Mouse (Mus musculus): Measurements from ENCODE around the gene Mrln. TPM values are rescaled to one million over a fixed set of nuclear protein-coding genes. Genes with fewer than 3 reads are reported as not detected.

Gene Mrln
- polyA plus RNA-seq, 1 experiment from 2014 or later = 11.0 TPM

- no peak overlapping the region for H3K27ac ChIP-seq (ENCODE audit: low read depth, low read length)
- no peak overlapping the region for H3K4me2 ChIP-seq (ENCODE audit: low read depth)
- ATAC-seq (ENCODE audit: insufficient read depth, low FRiP score, low TSS enrichment) (no peak), DNase-seq (ENCODE audit: low spot score) (no peak)
- no peaks in the 10 kb centered on the region for H3K4me1 ChIP-seq (ENCODE audit: control insufficient read depth, insufficient read depth, low read length)
- no peaks in the 10 kb centered on the region for H3K9me3 ChIP-seq (ENCODE audit: control insufficient read depth, low read length)
- peaks cover 15% of the 10 kb centered on the region for H3K36me3 ChIP-seq (ENCODE audit: control insufficient read depth, insufficient read depth, low read length)
- H3K4me3 ChIP-seq (ENCODE audit: low read depth, low read length) = no peak overlapping the region
- no peaks in the 10 kb centered on the region for H3K27me3 ChIP-seq (ENCODE audit: control insufficient read depth, insufficient read depth, low read length)
- WGBS = 80% methylated on average over 9 of the region's 9 CpGs
- H3K9ac ChIP-seq (ENCODE audit: low read length) = no peak overlapping the region
These were observed 18.3 kb upstream of the Mrln start for GRCm38 (mm10) chr10:70186136-70186535.

GRCm38 (mm10) chr10:70186586-70186985, 17.9 kb upstream of the Mrln start:
- no peak overlapping the region for H3K4me2 ChIP-seq (ENCODE audit: low read depth)
- DNase-seq (ENCODE audit: low spot score) (no peak), ATAC-seq (ENCODE audit: insufficient read depth, low FRiP score, low TSS enrichment) (no peak)
- WGBS = 96% methylated on average over 7 of the region's 7 CpGs
- no peaks in the 10 kb centered on the region for H3K4me1 ChIP-seq (ENCODE audit: control insufficient read depth, insufficient read depth, low read length)
- no peak overlapping the region for H3K27ac ChIP-seq (ENCODE audit: low read depth, low read length)
- no peak overlapping the region for H3K4me3 ChIP-seq (ENCODE audit: low read depth, low read length)
- H3K9me3 ChIP-seq (ENCODE audit: control insufficient read depth, low read length) = no peaks in the 10 kb centered on the region
- peaks cover 15% of the 10 kb centered on the region for H3K36me3 ChIP-seq (ENCODE audit: control insufficient read depth, insufficient read depth, low read length)
- no peak overlapping the region for H3K9ac ChIP-seq (ENCODE audit: low read length)
- H3K27me3 ChIP-seq (ENCODE audit: control insufficient read depth, insufficient read depth, low read length) = no peaks in the 10 kb centered on the region

GRCm38 (mm10) chr10:70189864-70190263, 14.6 kb upstream of the Mrln start:
- Histone ChIP-seq H3K27ac (ENCODE audit: low read depth, low read length) (no peak overlapping the region), H3K36me3 (ENCODE audit: control insufficient read depth, insufficient read depth, low read length) (peaks cover 15% of the 10 kb centered on the region), H3K9me3 (ENCODE audit: control insufficient read depth, low read length) (no peaks in the 10 kb centered on the region), H3K9ac (ENCODE audit: low read length) (no peak overlapping the region), H3K4me1 (ENCODE audit: control insufficient read depth, insufficient read depth, low read length) (no peaks in the 10 kb centered on the region), H3K27me3 (ENCODE audit: control insufficient read depth, insufficient read depth, low read length) (no peaks in the 10 kb centered on the region), H3K4me3 (ENCODE audit: low read depth, low read length) (no peak overlapping the region), H3K4me2 (ENCODE audit: low read depth) (no peak overlapping the region)
- DNase-seq (ENCODE audit: low spot score) (no peak), ATAC-seq (ENCODE audit: insufficient read depth, low FRiP score, low TSS enrichment) (no peak)
- WGBS = 87% methylated on average over 13 of the region's 13 CpGs

- 68% methylated on average over 9 of the region's 9 CpGs for WGBS
- Histone ChIP-seq H3K4me2 (ENCODE audit: low read depth) (no peak overlapping the region), H3K27me3 (ENCODE audit: control insufficient read depth, insufficient read depth, low read length) (no peaks in the 10 kb centered on the region), H3K4me1 (ENCODE audit: control insufficient read depth, insufficient read depth, low read length) (no peaks in the 10 kb centered on the region), H3K4me3 (ENCODE audit: low read depth, low read length) (no peak overlapping the region), H3K27ac (ENCODE audit: low read depth, low read length) (no peak overlapping the region), H3K9me3 (ENCODE audit: control insufficient read depth, low read length) (no peaks in the 10 kb centered on the region), H3K9ac (ENCODE audit: low read length) (no peak overlapping the region), H3K36me3 (ENCODE audit: control insufficient read depth, insufficient read depth, low read length) (peaks cover 2% of the 10 kb centered on the region; the same call in 1 of the 2 replicates)
- ATAC-seq (ENCODE audit: insufficient read depth, low FRiP score, low TSS enrichment) = no peak
- no peak for DNase-seq (ENCODE audit: low spot score)
These were observed 10.2 kb upstream of the Mrln start for GRCm38 (mm10) chr10:70194283-70194682.

GRCm38 (mm10) chr10:70195279-70195678, 9.2 kb upstream of the Mrln start:
- DNase-seq (ENCODE audit: low spot score) = no peak
- Histone ChIP-seq H3K27ac (ENCODE audit: low read depth, low read length) (no peak overlapping the region), H3K36me3 (ENCODE audit: control insufficient read depth, insufficient read depth, low read length) (no peaks in the 10 kb centered on the region; the same call in 1 of the 2 replicates), H3K27me3 (ENCODE audit: control insufficient read depth, insufficient read depth, low read length) (no peaks in the 10 kb centered on the region), H3K9ac (ENCODE audit: low read length) (no peak overlapping the region), H3K4me1 (ENCODE audit: control insufficient read depth, insufficient read depth, low read length) (no peaks in the 10 kb centered on the region), H3K9me3 (ENCODE audit: control insufficient read depth, low read length) (no peaks in the 10 kb centered on the region), H3K4me2 (ENCODE audit: low read depth) (no peak overlapping the region), H3K4me3 (ENCODE audit: low read depth, low read length) (no peak overlapping the region)
- WGBS = 80% methylated on average over 7 of the region's 7 CpGs
- ATAC-seq (ENCODE audit: insufficient read depth, low FRiP score, low TSS enrichment) = no peak

GRCm38 (mm10) chr10:70195786-70196185, 8.7 kb upstream of the Mrln start:
- Histone ChIP-seq H3K27me3 (ENCODE audit: control insufficient read depth, insufficient read depth, low read length) (no peaks in the 10 kb centered on the region), H3K9ac (ENCODE audit: low read length) (no peak overlapping the region; the same call in 1 of the 2 replicates), H3K4me1 (ENCODE audit: control insufficient read depth, insufficient read depth, low read length) (no peaks in the 10 kb centered on the region), H3K4me2 (ENCODE audit: low read depth) (no peak overlapping the region), H3K27ac (ENCODE audit: low read depth, low read length) (no peak overlapping the region), H3K36me3 (ENCODE audit: control insufficient read depth, insufficient read depth, low read length) (no peaks in the 10 kb centered on the region; the same call in 1 of the 2 replicates), H3K9me3 (ENCODE audit: control insufficient read depth, low read length) (no peaks in the 10 kb centered on the region), H3K4me3 (ENCODE audit: low read depth, low read length) (no peak overlapping the region)
- WGBS = 56% methylated on average over 7 of the region's 7 CpGs
- DNase-seq (ENCODE audit: low spot score) = peak; percentile 48
- no peak for ATAC-seq (ENCODE audit: insufficient read depth, low FRiP score, low TSS enrichment)

GRCm38 (mm10) chr10:70196666-70197065, 7.8 kb upstream of the Mrln start:
- H3K4me3 ChIP-seq (ENCODE audit: low read depth, low read length) = no peak overlapping the region
- H3K9me3 ChIP-seq (ENCODE audit: control insufficient read depth, low read length) = no peaks in the 10 kb centered on the region
- 91% methylated on average over 6 of the region's 6 CpGs for WGBS
- no peaks in the 10 kb centered on the region for H3K27me3 ChIP-seq (ENCODE audit: control insufficient read depth, insufficient read depth, low read length)
- no peak overlapping the region for H3K4me2 ChIP-seq (ENCODE audit: low read depth)
- H3K4me1 ChIP-seq (ENCODE audit: control insufficient read depth, insufficient read depth, low read length) = no peaks in the 10 kb centered on the region
- H3K9ac ChIP-seq (ENCODE audit: low read length) = no peak overlapping the region
- no peak overlapping the region for H3K27ac ChIP-seq (ENCODE audit: low read depth, low read length)
- DNase-seq (ENCODE audit: low spot score) = no peak
- no peak for ATAC-seq (ENCODE audit: insufficient read depth, low FRiP score, low TSS enrichment)
- no peaks in the 10 kb centered on the region; the same call in 1 of the 2 replicates for H3K36me3 ChIP-seq (ENCODE audit: control insufficient read depth, insufficient read depth, low read length)

GRCm38 (mm10) chr10:70197601-70198000, 6.9 kb upstream of the Mrln start:
- no peaks in the 10 kb centered on the region for H3K4me1 ChIP-seq (ENCODE audit: control insufficient read depth, insufficient read depth, low read length)
- no peak overlapping the region for H3K4me3 ChIP-seq (ENCODE audit: low read depth, low read length)
- H3K36me3 ChIP-seq (ENCODE audit: control insufficient read depth, insufficient read depth, low read length) = no peaks in the 10 kb centered on the region; the same call in 1 of the 2 replicates
- H3K9me3 ChIP-seq (ENCODE audit: control insufficient read depth, low read length) = no peaks in the 10 kb centered on the region
- WGBS = 96% methylated on average over 2 of the region's 2 CpGs
- no peak overlapping the region for H3K9ac ChIP-seq (ENCODE audit: low read length)
- no peak for DNase-seq (ENCODE audit: low spot score)
- no peak overlapping the region for H3K27ac ChIP-seq (ENCODE audit: low read depth, low read length)
- no peak for ATAC-seq (ENCODE audit: insufficient read depth, low FRiP score, low TSS enrichment)
- no peaks in the 10 kb centered on the region for H3K27me3 ChIP-seq (ENCODE audit: control insufficient read depth, insufficient read depth, low read length)
- no peak overlapping the region for H3K4me2 ChIP-seq (ENCODE audit: low read depth)

- H3K9me3 ChIP-seq (ENCODE audit: control insufficient read depth, low read length) = no peaks in the 10 kb centered on the region
- no peak for ATAC-seq (ENCODE audit: insufficient read depth, low FRiP score, low TSS enrichment)
- 74% methylated on average over 6 of the region's 6 CpGs for WGBS
These were observed 6.5 kb upstream of the Mrln start for GRCm38 (mm10) chr10:70198012-70198411.

More at GRCm38 (mm10) chr10:70198012-70198411, 6.5 kb upstream of the Mrln start:
- H3K27ac ChIP-seq (ENCODE audit: low read depth, low read length) = no peak overlapping the region
- DNase-seq (ENCODE audit: low spot score) = no peak
- H3K4me2 ChIP-seq (ENCODE audit: low read depth) = no peak overlapping the region
- no peak overlapping the region for H3K9ac ChIP-seq (ENCODE audit: low read length)
- H3K27me3 ChIP-seq (ENCODE audit: control insufficient read depth, insufficient read depth, low read length) = no peaks in the 10 kb centered on the region
- H3K4me1 ChIP-seq (ENCODE audit: control insufficient read depth, insufficient read depth, low read length) = no peaks in the 10 kb centered on the region
- H3K36me3 ChIP-seq (ENCODE audit: control insufficient read depth, insufficient read depth, low read length) = no peaks in the 10 kb centered on the region; the same call in 1 of the 2 replicates
- H3K4me3 ChIP-seq (ENCODE audit: low read depth, low read length) = no peak overlapping the region

Measured in neural tube, embryonic 11.5 days (tissue).